Mouse (Mus musculus): Measurements from ENCODE around the gene Prl8a1. TPM values are rescaled to one million over a fixed set of nuclear protein-coding genes. Genes with fewer than 3 reads are reported as not detected.

Gene Prl8a1
- total RNA-seq (2023): not detected

DNA sequence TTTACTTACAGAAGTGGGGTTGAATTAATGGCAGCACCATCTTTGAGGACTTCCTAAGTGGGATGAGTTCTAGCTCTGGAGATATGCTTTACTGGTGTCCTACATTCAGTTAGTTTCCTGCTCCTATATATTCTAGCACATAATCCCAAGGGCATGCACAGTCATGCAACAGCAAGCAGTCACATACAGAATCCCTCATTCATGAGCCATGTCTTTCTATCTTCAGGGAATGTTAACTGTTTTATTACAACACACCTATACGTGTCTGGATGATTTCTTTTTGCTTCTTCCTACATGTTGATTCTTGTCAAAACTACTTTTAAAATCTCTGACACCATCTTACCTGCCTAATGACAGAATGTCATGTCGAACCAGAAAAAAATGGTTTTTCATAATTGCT, at the start of gene Prl8a1:
Gene Prl8a1 (minus strand): TSS at position 101 of the 400 bp plus-strand sequence.

DNA sequence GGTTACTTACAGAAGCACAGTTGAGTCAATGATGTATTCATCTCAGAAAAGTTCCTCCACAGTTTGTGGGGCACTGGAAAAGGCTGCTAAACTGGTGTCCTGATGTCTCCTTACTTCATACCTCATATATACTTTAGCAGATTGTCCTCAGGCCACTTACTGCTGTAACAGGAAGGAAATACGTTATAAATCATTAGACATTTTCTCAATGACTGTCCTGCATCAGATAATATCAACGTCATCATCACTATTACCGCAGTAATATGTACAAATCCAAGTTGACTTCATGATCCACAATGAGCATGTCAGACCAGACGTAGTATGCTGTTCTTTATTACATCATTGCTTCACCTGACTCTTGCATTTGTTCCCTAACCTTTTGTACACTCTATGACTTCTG, 28.5 kb upstream of the Prl8a1 start, which contains the start of gene Prl7b1:
Gene Prl7b1 (minus strand): TSS at position 101 of the 400 bp plus-strand sequence.

GRCm38 (mm10) chr13:27564506-27564905, 17.5 kb downstream of the Prl8a1 start, which contains the start of gene Prl8a9:
Gene Prl8a9, minus strand, starts transcription at chr13:27564606.

Other genes starting within 250 kb of the Prl8a1 start
- not detected for gene Prl8a2, start 236.5 kb downstream of the Prl8a1 start, total RNA-seq (2023)
- gene Prl2b1, start 191.3 kb downstream of the Prl8a1 start, total RNA-seq (2023): not detected
- gene Prl8a6, start 143.5 kb downstream of the Prl8a1 start, total RNA-seq (2023): not detected
- gene Prl8a8, start 69.0 kb downstream of the Prl8a1 start, total RNA-seq (2023): not detected
- not detected for gene Prl8a9, start 17.6 kb downstream of the Prl8a1 start, total RNA-seq (2023)
- gene Prl7b1, start 28.4 kb upstream of the Prl8a1 start, total RNA-seq (2023): not detected
- not detected for gene Prl7a1, start 60.3 kb upstream of the Prl8a1 start, total RNA-seq (2023)
- not detected for gene Prl7a2, start 85.9 kb upstream of the Prl8a1 start, total RNA-seq (2023)
- not detected for gene Prl7d1, start 134.6 kb upstream of the Prl8a1 start, total RNA-seq (2023)
- gene Prl7c1, start 198.6 kb upstream of the Prl8a1 start, total RNA-seq (2023): not detected
- not detected for gene Prl2a1, start 219.5 kb upstream of the Prl8a1 start, total RNA-seq (2023)